Mouse (Mus musculus): Measurements from ENCODE around the gene Slc22a14. TPM values are rescaled to one million over a fixed set of nuclear protein-coding genes. Genes with fewer than 3 reads are reported as not detected.
"Not testable (repeated sequence)": the region's sequence is repeated elsewhere in the genome, so short reads cannot be mapped to it uniquely, and the experiment has no call there.

The Slc22a14 gene
- polyA plus RNA-seq, 1 experiment = not detected

- WGBS = 83% methylated on average over 6 of the region's 6 CpGs
- H3K27ac ChIP-seq (ENCODE audit: insufficient read depth, low read length) = no peak overlapping the region
- H3K4me1 ChIP-seq (ENCODE audit: control insufficient read depth, insufficient read depth, low read length) = no peaks in the 10 kb centered on the region
- DNase-seq = no peak
- H3K27me3 ChIP-seq (ENCODE audit: control insufficient read depth, insufficient read depth, low read length) = no peaks in the 10 kb centered on the region
- no peak for TF ChIP-seq POLR2A (IDR thresholded peaks at IDR 0.05; ENCODE audit: borderline replicate concordance, insufficient read depth, low read length)
- no peak for TF ChIP-seq CTCF (IDR thresholded peaks at IDR 0.05; ENCODE audit: borderline replicate concordance, insufficient read depth, low read depth, low read length)
- H3K4me3 ChIP-seq (replicated peaks; ENCODE audit: insufficient read depth, low read depth, low read length) = no peak overlapping the region
These were observed 97.2 kb downstream of the Slc22a14 start for GRCm38 (mm10) chr9:119268120-119268519.

DNA sequence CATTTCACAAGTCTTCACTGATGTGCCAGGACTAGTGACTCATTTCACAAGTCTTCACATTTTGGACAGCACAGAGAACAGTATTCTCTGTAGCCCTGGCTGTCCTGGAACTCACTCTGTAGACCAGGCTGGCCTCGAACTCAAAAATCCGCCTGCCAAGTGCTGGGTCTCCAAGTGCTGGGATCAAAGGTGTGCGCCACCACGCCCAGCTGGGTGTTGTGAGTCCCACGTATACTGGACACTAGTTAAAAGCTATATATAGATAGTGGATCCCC lies 99.3 kb downstream of the Slc22a14 start:
- H3K27me3 ChIP-seq (ENCODE audit: control insufficient read depth, insufficient read depth, low read length); DNase-seq; H3K4me1 ChIP-seq (ENCODE audit: control insufficient read depth, insufficient read depth, low read length); H3K4me3 ChIP-seq (replicated peaks; ENCODE audit: insufficient read depth, low read depth, low read length); H3K27ac ChIP-seq (ENCODE audit: insufficient read depth, low read length): not testable (repeated sequence)
- 92% methylated on average over 5 of the region's 5 CpGs for WGBS

DNA sequence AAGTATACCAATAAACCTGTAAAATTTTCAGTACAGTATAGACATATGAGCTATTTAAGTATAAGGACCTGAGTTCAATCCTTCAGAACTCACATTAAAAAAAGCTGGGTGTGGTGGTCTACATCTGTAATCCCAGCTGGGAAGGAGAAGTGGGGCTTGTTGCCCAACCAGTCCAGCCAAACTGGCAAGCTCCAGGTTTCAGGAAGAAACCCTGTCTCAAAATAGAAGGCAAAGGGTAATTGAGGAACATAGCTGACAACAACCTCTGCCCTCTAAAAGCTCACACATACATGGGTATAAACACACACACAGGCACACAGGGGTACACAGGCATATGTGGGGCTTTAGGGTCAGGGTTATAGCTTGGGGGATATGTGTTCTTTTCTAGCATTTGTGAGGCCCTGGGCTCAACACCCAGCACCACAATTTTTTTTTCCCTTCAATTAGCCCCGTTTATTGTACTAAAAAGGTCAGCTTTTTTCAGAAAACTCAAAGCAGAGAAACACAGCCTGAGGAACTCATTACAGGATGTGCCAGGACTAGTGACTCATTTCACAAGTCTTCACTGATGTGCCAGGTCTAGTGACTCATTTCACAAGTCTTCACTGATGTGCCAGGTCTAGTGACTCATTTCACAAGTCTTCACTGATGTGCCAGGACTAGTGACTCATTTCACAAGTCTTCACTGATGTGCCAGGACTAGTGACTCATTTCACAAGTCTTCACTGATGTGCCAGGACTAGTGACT lies 99.8 kb downstream of the Slc22a14 start:
- not testable (repeated sequence) for H3K27ac ChIP-seq (ENCODE audit: insufficient read depth, low read length); H3K4me1 ChIP-seq (ENCODE audit: control insufficient read depth, insufficient read depth, low read length); H3K27me3 ChIP-seq (ENCODE audit: control insufficient read depth, insufficient read depth, low read length); H3K4me3 ChIP-seq (replicated peaks; ENCODE audit: insufficient read depth, low read depth, low read length); DNase-seq
- WGBS = 68% methylated on average over 1 of the region's 1 CpGs

DNA sequence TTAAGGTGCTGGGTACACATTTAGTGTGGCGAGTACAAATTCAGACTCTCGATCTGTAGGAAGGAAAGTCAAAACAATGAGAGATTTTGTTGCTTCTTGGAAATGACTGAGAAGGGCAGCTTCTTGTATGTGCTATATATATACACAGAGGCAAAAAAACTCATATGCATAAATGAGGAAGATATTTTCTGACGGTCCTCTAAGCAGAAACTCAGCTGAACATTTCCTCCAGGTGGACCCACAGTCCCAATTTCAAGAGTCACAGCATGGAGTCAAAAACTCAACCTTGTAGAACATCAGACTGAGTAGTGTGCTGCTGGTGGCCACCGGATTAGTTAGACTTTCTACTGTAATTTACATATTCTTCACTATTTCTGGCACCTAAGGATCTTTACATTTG lies 102.3 kb downstream of the Slc22a14 start:
- 90% methylated on average over 4 of the region's 4 CpGs for WGBS
- Histone ChIP-seq H3K4me3 (replicated peaks; ENCODE audit: insufficient read depth, low read depth, low read length) (no peak overlapping the region), H3K4me1 (ENCODE audit: control insufficient read depth, insufficient read depth, low read length) (no peaks in the 10 kb centered on the region), H3K27me3 (ENCODE audit: control insufficient read depth, insufficient read depth, low read length) (no peaks in the 10 kb centered on the region), H3K27ac (ENCODE audit: insufficient read depth, low read length) (no peak overlapping the region)
- no peak for TF ChIP-seq POLR2A (IDR thresholded peaks at IDR 0.05; ENCODE audit: borderline replicate concordance, insufficient read depth, low read length)
- TF ChIP-seq CTCF (IDR thresholded peaks at IDR 0.05; ENCODE audit: borderline replicate concordance, insufficient read depth, low read depth, low read length) = no peak
- DNase-seq = no peak

GRCm38 (mm10) chr9:119260825-119261224 lies 104.5 kb downstream of the Slc22a14 start:
- no peak overlapping the region for H3K4me3 ChIP-seq (replicated peaks; ENCODE audit: insufficient read depth, low read depth, low read length)
- TF ChIP-seq CTCF (IDR thresholded peaks at IDR 0.05; ENCODE audit: borderline replicate concordance, insufficient read depth, low read depth, low read length) (no peak), POLR2A (IDR thresholded peaks at IDR 0.05; ENCODE audit: borderline replicate concordance, insufficient read depth, low read length) (no peak)
- no peaks in the 10 kb centered on the region for H3K4me1 ChIP-seq (ENCODE audit: control insufficient read depth, insufficient read depth, low read length)
- WGBS = 95% methylated on average over 2 of the region's 2 CpGs
- no peak for DNase-seq
- no peak overlapping the region for H3K27ac ChIP-seq (ENCODE audit: insufficient read depth, low read length)
- no peaks in the 10 kb centered on the region for H3K27me3 ChIP-seq (ENCODE audit: control insufficient read depth, insufficient read depth, low read length)

- no peak for DNase-seq
- no peaks in the 10 kb centered on the region for H3K27me3 ChIP-seq (ENCODE audit: control insufficient read depth, insufficient read depth, low read length)
- H3K27ac ChIP-seq (ENCODE audit: insufficient read depth, low read length) = no peak overlapping the region
- TF ChIP-seq POLR2A (IDR thresholded peaks at IDR 0.05; ENCODE audit: borderline replicate concordance, insufficient read depth, low read length) = no peak
- TF ChIP-seq CTCF (IDR thresholded peaks at IDR 0.05; ENCODE audit: borderline replicate concordance, insufficient read depth, low read depth, low read length) = no peak
- H3K4me1 ChIP-seq (ENCODE audit: control insufficient read depth, insufficient read depth, low read length) = no peaks in the 10 kb centered on the region
- no peak overlapping the region for H3K4me3 ChIP-seq (replicated peaks; ENCODE audit: insufficient read depth, low read depth, low read length)
- 97% methylated on average over 2 of the region's 2 CpGs for WGBS
These were observed 106.6 kb downstream of the Slc22a14 start for GRCm38 (mm10) chr9:119258785-119259184.

GRCm38 (mm10) chr9:119258128-119258527 lies 107.2 kb downstream of the Slc22a14 start:
- 89% methylated on average over 5 of the region's 5 CpGs for WGBS
- no peak for TF ChIP-seq CTCF (IDR thresholded peaks at IDR 0.05; ENCODE audit: borderline replicate concordance, insufficient read depth, low read depth, low read length)
- TF ChIP-seq POLR2A (IDR thresholded peaks at IDR 0.05; ENCODE audit: borderline replicate concordance, insufficient read depth, low read length) = no peak
- Histone ChIP-seq H3K4me3 (replicated peaks; ENCODE audit: insufficient read depth, low read depth, low read length) (no peak overlapping the region), H3K27me3 (ENCODE audit: control insufficient read depth, insufficient read depth, low read length) (no peaks in the 10 kb centered on the region), H3K27ac (ENCODE audit: insufficient read depth, low read length) (no peak overlapping the region), H3K4me1 (ENCODE audit: control insufficient read depth, insufficient read depth, low read length) (no peaks in the 10 kb centered on the region)
- no peak for DNase-seq

GRCm38 (mm10) chr9:119256161-119256560 lies 109.2 kb downstream of the Slc22a14 start:
- H3K4me1 ChIP-seq (ENCODE audit: control insufficient read depth, insufficient read depth, low read length) = no peaks in the 10 kb centered on the region
- 96% methylated on average over 12 of the region's 12 CpGs for WGBS
- H3K4me3 ChIP-seq (replicated peaks; ENCODE audit: insufficient read depth, low read depth, low read length) = no peak overlapping the region
- H3K27me3 ChIP-seq (ENCODE audit: control insufficient read depth, insufficient read depth, low read length) = no peaks in the 10 kb centered on the region
- no peak for TF ChIP-seq CTCF (IDR thresholded peaks at IDR 0.05; ENCODE audit: borderline replicate concordance, insufficient read depth, low read depth, low read length)
- TF ChIP-seq POLR2A (IDR thresholded peaks at IDR 0.05; ENCODE audit: borderline replicate concordance, insufficient read depth, low read length) = no peak
- no peak overlapping the region for H3K27ac ChIP-seq (ENCODE audit: insufficient read depth, low read length)
- no peak for DNase-seq

Measured in cerebellum, adult 2 months (tissue).